Mouse (Mus musculus) retina, postnatal 7 days (tissue): ENCODE results near the gene Terb1.

Experiments
- DNase-seq: peaks from one replicate; pipeline ENCODE4 v3.0.0-alpha.2; 2012; ENCODE audit warnings: low read depth, low spot score

Gene Terb1

GRCm38 (mm10) chr8:104448796-104449195 is 60.9 kb downstream of the Terb1 start:
- no peak for DNase-seq

GRCm38 (mm10) chr8:104446016-104446415 is 63.7 kb downstream of the Terb1 start:
- no peak for DNase-seq

GRCm38 (mm10) chr8:104445248-104445647 is 64.5 kb downstream of the Terb1 start:
- DNase-seq, result no peak

- DNase-seq, result no peak
These were observed 66.5 kb downstream of the Terb1 start for GRCm38 (mm10) chr8:104443125-104443679.

- peak; percentile 84 for DNase-seq
These were observed 67.2 kb downstream of the Terb1 start, which contains the start of gene Dync1li2 for GRCm38 (mm10) chr8:104442299-104443124. Gene Dync1li2, minus strand, starts transcription at chr8:104443047.

GRCm38 (mm10) chr8:104441613-104442012 is 68.1 kb downstream of the Terb1 start:
- DNase-seq, result no peak

GRCm38 (mm10) chr8:104439461-104439860 is 70.2 kb downstream of the Terb1 start:
- DNase-seq, result no peak

- DNase-seq, result no peak
These were observed 72.1 kb downstream of the Terb1 start for GRCm38 (mm10) chr8:104437494-104438135.

- DNase-seq, result no peak
These were observed 73.1 kb downstream of the Terb1 start for GRCm38 (mm10) chr8:104436591-104436990.

GRCm38 (mm10) chr8:104436038-104436437 is 73.7 kb downstream of the Terb1 start:
- peak; percentile 77 for DNase-seq

GRCm38 (mm10) chr8:104434826-104435354 is 74.8 kb downstream of the Terb1 start:
- DNase-seq, result no peak

- DNase-seq, result no peak
These were observed 75.4 kb downstream of the Terb1 start for GRCm38 (mm10) chr8:104434275-104434674.

- no peak for DNase-seq
These were observed 76.4 kb downstream of the Terb1 start for GRCm38 (mm10) chr8:104433191-104433842.

- no peak for DNase-seq
These were observed 77.1 kb downstream of the Terb1 start for GRCm38 (mm10) chr8:104432656-104433055.

- no peak for DNase-seq
These were observed 79.5 kb downstream of the Terb1 start for GRCm38 (mm10) chr8:104430230-104430629.

- DNase-seq, result no peak
These were observed 82.0 kb downstream of the Terb1 start for GRCm38 (mm10) chr8:104427703-104428102.

GRCm38 (mm10) chr8:104422313-104422712 is 87.4 kb downstream of the Terb1 start:
- no peak for DNase-seq

GRCm38 (mm10) chr8:104416022-104416421 is 93.7 kb downstream of the Terb1 start:
- DNase-seq, result no peak

- DNase-seq, result no peak
These were observed 95.5 kb downstream of the Terb1 start for GRCm38 (mm10) chr8:104414204-104414603.

- no peak for DNase-seq
These were observed 95.9 kb downstream of the Terb1 start for GRCm38 (mm10) chr8:104413770-104414169.

GRCm38 (mm10) chr8:104412805-104413532 is 96.7 kb downstream of the Terb1 start:
- DNase-seq, result no peak
